Mouse (Mus musculus) olfactory bulb, adult 2 months (tissue): ENCODE data around the gene Fam181b.

ENCODE experiments used
- CTCF ChIP-seq: fragments of 200-500 bp; IDR thresholded peaks from 2 replicates; pipeline ENCODE4 v1.5.1; 2012; ENCODE audit warnings: low read depth, mild to moderate bottlenecking, low read length, moderate library complexity; ENCODE audit not compliant: insufficient read depth
- POLR2A ChIP-seq: fragments of 200-500 bp; IDR thresholded peaks from 2 replicates; pipeline ENCODE4 v1.6.1; 2012; ENCODE audit warnings: mild to moderate bottlenecking, low read depth, low read length, moderate library complexity; ENCODE audit not compliant: insufficient read depth

- TF ChIP-seq CTCF = no peak
- no peak for TF ChIP-seq POLR2A
Observed at GRCm38 (mm10) chr7:93044788-93045187, 34.9 kb upstream of the Fam181b start.
